Mouse (Mus musculus): Measurements from ENCODE around the gene Tns3.
"Not testable (repeated sequence)": the region's sequence is repeated elsewhere in the genome, so short reads cannot be mapped to it uniquely, and the experiment has no call there.

Tns3 gene

DNA sequence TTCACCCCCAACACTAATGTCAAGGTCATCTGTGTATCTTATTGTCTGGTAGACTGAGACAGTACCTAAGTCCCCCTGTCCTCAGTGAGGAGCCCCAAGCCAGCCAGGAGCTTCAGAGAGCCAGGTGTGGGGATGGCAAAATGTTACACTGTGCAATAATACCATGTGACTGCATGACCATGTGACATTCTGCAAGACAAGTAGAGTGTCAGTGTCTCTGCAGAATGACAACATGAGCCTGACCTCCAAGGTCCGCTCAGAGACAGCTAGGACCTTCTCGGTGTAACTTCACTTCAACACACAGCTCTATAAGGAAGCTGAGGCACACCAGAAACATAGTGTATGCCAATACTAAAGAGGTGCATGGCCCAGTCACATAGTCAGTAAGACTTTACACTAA lies 20.1 kb downstream of the Tns3 start:
- no peak for DNase-seq

DNA sequence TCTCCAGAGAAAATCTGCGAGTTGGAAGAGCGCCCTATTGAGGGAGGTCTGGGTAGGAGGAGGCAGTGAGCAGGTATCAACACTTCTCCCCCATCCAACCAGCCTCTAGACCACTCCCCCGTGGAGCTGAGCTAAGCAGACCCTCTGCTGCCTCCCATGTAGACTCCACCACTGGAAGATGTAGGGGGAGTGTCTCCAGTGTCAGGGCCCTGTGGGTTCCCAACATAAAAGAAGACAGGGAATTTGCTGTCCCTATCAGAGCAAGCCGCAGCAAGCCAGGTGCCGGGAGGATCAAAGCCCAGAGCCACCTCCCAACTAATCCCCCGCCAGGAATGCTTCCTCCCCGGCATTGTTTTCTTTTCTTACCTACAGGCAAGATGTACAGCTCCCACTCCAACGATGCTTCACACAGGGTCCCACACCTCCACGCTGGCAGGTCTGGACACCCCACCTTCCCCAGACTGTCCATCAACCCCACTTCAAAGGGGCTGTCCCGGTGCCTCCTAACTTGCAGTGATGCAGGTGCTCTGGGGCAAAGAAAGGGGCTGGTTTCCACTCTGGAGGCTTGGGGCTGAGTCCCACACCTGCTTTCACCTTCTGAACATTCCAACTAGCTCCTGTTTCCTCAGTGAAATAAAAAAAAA lies 22.6 kb downstream of the Tns3 start:
- DNase-seq: no peak

DNA sequence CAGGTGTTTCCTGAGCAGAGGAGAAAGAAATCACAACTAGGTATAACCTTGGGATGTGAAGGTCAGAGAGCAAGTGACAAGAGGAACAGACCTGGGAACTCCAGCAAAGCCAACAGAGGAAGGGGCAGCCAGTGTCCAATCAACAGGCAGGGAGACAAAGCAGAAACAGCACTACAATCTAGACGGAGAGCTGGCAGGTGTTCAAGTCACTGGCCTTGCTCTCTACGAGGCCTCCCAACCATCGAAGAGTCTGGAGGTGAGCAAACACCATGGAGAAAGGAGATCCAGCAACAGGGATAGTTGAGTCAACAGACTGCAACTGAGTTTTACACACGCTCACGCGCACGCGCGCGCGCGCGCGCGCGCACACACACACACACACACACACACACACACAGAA lies 24.6 kb downstream of the Tns3 start:
- no peak for DNase-seq

DNA sequence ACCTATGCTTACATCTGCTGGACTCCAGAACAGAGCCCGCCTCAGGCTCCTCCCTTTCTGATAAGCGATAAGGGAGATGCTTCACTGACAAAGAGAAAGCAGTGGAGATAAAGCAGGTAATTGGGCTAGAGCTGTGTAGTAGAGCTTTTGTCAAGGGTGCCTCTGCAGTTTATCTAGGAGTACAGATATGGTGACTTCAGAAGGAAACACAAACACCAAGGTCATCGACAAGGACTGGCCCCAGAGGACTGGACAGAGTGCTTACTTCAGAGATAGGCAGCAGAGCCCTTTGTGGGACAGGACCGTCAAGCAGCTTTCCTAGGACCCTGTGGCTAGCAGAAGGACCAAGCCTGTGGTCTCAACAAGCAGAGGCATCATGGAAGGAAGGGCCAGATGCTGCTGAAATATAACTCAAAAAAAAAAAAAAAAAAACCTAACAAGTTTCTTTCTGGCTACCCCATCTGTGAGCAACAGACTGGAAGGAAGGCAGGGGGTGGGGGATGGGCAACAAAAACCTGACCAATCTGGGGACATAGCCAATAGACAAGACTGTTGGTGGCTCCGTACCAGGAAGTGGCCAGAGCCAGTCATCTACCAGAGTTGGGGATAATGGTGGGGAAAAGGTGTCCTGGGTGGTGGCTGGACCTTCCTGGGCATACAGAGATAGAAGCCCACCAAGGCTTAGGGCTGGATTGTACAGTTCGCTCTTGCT lies 25.2 kb downstream of the Tns3 start:
- DNase-seq: no peak

DNA sequence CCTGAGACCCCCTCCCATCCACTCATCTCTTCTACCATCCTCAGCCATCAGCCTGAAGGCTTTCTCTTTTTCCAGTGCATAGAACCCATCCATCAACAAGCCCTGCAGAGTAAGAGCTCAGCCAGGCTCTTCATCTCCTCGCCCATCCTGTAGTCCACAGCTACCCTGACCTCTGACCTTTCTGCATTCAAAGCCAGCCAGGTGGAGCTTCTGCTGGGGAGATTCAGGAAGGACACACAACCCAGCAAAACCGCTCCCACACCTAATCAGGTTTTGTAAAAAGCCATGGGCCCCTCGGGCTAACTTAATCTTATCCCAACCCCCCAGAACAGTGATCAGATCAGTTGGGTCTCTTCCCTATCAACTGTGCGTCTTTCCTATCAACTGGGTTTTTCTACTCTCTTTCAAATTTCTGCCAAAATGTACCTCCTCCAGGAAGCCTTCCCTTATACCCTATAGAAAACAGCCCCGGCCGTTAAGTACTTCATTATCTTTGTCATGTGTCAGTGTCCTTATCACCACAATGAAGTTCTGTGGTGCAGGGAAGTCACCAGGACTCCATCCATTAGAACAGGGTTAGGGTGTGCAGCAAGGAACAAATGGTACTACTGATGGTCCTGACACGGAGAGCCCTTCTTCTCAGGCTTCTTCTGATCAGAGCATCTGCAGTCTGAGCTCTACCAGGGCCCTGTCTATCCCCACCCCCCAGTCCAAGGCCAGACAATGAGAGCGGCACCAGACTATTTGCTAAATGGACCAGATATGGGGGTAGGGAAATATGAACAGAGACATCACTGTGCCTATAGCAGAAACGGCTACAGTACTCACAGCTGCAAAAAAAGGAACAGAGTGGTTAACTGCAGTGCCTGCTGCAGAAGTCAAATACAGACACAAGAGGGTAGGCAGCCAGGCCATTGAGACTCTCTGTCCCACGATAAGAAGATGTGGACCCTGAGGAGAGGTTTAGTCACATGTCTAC lies 26.6 kb downstream of the Tns3 start:
- no peak for DNase-seq

DNA sequence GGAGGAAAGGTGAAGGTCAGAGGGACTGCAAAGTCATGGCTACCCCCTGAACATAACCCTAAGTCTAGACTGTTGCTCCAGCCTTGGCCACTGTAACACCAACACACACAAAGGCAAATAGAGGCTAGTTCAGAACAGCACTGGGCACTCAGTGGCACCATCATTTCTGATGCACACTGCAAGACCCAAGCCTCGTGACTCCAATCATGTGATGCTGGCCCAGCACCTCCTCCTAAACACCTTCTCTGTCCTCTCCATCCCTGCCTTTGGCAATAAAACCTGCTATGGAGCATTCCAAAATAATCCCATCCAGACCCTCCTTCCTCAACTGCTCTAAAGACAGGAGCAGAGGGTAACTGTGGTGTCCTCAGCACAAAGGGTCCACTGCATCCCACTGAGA lies 27.7 kb downstream of the Tns3 start:
- DNase-seq: no peak

DNA sequence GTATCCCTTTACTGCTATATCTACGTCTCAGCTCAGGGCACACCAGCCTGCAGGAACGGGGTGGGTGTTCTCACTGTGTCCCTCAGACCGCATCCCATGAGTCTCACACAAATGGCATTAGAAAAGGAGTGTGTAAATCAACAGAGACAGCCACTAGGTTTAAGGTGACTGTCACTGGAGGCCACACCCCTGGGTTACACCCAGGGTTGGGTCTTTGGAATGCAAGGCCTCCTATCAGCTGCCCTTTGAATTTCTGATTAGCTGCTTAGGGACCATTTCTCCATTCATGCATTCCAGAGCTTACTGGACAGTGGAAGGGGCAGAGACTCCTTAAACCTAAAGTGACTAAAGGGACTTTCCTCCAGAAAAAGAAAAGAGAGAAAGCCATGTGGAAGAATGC lies 28.6 kb downstream of the Tns3 start:
- no peak for DNase-seq

DNA sequence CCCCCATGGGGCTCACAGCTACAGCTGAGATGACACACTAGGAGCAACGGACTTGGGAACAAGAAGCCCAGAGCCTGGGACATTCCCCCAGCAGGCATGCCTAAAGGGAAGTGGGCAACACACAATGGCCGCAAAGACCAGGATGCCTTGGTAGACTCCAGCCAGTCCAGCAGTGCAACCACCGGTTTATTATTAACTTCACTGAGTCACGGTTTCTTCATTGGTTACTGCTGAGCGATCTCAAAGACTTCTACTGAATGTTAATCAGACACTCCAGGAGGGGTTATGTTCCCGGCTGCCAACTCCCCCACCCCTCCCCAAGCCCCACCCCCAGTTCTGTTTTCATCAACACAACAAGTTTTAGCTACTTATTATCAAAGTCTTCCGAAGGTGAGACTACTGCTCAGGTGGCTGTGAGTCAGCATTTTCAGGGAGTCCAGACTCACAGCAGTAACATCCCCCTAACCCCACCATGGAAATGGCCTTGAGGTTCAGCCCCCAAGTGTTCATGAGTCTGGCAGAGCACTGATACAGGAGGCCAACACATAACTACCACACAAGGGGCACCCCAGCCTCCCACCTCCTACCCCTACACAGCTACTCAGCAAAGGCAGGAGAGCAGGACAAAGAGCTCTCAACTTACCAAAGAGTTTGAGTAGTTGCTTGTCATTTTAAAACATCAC lies 29.5 kb downstream of the Tns3 start:
- DNase-seq: peak; percentile 83

DNA sequence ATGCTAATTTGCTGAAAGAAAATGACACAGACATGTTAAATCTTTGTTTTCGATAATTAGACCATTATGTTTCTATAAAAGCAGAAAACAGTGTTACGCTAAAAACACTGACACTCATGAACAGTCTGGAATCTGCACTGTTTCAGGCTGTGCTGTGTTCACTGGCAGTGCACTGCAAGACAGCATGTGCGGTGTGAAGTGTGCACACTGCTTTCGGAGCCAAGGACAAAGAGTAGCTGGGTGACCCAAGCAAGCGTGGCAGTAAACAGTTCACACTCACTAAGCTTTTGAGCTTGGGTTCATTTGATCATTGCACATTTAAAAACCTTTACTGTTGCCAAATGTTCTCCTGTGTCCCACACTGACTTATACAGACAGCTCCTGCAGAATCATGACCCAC lies 32.2 kb downstream of the Tns3 start:
- DNase-seq: peak; percentile 43

DNA sequence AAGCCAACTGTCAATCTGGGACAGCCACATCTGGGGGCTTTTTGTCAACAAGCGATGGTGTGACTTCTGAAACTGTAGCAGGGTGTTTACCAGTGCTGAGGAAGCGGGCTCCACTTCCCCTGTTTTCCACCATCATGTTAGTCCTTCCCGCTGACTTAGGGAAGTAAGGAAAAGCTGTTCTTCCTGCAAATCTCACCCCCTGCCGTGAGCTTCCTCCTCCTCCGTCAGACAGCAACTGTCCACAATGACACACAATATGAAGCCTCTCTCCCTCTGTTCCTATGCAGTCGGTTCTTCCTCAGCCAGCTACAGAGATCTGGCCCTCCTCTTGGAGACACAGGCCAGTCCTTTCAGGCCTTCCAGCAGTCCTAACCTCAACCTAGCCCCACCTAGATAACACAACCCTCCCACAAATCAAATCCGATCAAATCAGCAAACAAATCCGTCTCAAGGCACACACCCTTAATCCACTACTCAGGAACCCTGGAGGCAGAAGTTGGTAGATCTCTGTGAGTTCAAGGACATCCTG lies 34.4 kb downstream of the Tns3 start:
- DNase-seq: no peak

DNA sequence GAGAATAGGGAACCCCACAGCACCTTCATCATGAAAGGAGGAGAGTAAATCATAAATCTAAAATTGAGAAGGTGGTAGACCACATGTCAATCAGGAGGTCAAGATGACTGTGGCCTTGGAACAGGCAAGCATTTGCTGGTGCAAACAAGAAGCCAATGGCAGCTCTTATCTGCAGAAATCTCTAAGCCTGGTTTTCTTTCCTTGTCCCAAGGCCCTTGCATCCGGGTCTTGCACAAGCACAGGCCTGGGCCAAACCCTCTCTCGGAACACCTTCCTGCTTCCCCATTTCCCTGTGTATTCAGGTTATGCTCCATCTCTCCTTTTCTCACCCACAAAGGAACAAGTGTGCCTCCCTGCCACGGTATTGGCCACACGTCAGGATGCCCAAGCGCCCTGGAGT lies 35.0 kb downstream of the Tns3 start:
- DNase-seq: no peak

DNA sequence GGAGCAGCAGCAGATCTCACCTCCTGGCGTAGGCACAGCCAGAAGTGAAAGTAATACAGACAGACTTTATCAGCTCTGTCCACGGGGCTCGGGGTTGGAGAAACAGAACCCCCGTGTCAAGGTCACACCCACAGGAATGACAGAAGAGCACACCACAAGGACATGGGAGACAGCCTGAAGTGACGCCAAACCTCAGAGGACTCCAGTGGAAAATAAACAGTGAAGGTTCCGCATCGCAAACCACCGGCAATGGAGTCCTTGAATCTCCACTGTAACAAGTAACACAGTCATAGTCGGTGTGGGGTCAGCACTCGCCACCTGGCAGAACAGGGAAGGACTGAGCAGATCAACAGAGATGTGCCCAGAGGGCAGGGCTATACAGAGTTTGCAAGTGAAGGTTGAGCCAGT lies 35.5 kb downstream of the Tns3 start:
- peak; percentile 51 for DNase-seq

DNA sequence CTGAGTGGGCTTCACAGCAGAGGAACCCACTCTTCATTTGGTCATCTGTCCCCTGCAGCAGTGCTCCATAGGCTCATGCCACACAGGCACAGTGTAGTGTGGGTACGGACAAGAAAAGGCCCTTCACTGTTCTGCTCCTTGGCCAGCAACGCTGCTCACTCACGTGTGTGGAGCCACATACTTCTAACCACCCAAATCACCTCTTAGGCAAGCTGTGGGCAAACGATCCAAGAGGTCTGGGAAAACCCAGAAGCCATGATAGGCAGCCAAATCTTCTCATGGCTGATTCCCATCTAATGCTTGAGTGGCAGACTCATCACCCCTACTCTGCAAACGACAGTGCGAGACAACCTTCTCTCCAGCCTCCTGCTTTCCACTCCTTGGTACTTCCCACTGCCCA lies 37.2 kb downstream of the Tns3 start:
- DNase-seq: no peak

DNA sequence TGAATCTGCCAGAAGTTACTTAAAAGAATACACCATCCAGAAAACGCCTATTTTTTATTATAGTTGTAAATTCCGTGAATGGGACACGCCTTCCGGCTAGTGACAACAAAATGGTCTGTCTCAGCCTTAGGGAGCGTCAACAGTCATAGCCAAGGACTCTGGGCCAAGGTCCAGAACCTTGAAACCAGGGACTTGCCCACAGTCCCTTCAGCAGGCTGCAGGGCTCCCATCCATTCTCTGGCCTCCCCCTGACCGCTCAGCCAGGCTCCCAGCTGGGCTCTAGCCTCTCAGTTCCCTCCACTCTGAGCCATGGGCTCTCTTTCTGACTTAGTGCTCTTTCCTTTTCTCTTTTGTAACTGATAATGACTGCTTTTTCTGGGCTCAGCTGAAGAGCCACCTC lies 37.6 kb downstream of the Tns3 start:
- peak; percentile 37 for DNase-seq

DNA sequence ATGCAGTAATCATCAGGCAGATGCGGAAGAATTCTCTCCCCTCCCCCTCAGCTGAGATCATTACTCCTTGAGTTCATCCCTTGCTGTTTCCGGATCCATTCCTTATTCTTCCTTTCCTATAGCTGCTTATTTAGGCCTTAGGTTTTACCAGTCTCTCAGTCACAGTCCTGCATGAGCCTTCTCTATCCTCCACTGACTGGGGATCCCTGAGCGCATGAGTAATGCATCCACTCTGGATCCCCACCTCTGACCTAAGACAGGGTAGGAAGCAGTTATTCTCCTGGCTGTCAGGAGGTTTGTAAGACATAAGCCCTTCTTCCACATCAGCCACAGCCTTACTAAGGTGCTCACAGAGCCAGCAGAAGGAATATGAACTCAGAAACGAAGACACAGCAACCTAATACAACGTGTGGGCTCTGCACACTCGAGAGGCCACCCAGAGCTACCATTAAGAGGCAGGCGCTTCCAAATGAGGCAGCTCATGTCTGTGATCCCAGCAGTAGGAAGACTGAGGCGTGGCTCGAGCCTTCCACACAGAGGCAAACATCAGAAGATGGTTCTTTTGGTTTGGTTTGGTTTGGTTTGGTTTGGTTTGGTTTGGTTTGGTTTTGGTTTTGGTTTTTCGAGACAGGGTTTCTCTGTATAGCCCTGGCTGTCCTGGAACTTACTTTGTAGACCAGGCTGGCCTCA lies 38.3 kb downstream of the Tns3 start:
- DNase-seq: no peak

DNA sequence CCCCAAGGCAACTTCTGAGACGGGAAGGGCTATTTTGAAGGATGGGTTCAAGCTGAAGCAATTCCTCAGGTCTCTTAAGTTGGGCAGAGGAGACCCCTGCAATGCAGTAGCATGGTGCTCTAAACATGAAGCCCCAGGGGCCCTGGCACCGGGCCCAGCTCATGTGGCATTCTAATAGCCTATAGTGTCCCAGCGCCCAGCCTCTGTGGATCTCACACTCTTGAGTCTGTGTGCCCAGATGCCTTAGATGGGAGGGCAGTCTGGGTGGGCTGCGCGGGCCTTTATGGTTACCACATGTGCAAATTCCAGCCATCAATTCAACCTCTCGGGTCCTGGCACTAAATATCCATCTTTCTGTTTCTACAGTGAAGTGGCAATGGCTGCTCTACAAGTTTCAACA lies 38.9 kb downstream of the Tns3 start:
- DNase-seq: peak; percentile 47

DNA sequence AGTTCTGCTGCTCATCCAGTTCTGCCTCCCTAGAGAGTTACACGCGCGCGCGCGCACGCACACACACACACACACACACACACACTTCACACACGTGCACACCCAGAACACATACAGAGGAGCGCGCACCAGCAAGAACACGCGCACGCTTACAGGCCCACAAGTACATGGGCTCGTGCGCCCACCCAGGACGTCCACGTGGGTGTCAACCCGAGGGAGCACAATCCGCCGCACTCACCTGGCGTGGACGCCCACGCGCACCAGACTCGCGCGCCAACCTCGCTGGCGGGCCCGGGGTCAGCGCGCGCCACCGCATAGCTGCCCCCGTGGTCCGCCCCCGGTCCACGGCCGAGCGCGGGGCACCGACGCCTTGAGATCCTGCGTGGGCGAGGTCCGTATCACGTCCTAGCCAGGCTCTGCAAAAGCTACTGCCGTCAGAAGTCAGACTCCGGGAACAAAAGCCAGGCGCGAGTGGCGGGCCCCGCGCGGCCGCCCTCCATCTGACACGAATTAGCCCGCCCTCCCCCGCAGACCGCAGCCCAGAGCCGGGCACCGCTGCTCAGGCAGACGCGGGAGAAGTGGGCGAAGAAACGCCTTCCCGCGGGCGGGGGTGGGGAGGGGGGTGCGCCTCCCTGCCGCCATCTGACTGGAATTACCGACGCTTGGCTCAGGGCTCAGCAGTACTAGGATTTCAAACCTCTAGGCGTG lies 40.0 kb downstream of the Tns3 start:
- DNase-seq: peak; percentile 58

DNA sequence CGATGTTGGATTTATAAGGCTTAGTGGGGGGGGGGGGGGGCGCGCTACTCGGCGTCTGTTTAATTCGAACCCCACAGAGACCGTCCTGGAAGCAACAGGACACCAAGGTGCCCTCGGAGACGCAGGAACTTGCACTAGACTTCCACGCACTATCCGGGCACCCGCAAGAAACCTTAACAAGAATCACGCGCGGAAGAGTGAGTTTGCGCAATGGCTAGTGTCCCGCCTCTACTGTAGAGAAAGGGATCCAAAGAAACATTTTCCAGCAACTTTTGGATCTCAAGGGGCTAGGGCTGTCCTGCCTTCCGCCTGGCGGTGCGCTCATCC lies 40.5 kb downstream of the Tns3 start:
- no peak for DNase-seq

DNA sequence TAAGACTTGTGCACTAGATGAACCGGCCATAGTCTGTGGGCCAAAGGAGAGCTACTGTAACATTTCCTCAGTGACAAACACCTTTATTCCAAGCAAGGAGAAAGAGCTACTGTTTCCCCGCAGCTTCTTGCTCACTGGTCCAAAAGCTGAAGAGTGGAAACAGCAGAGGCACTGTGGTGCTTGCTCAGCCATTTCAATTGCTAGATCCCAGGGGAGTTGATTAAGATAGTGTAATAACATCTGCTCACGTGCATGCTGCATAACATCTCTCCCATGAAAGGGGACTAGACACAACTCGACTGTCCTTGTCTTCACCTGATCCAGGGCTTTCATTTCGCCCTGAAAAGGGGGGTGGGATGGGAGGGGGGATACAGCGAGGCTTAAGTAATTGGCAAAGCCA lies 41.7 kb downstream of the Tns3 start:
- DNase-seq: no peak

DNA sequence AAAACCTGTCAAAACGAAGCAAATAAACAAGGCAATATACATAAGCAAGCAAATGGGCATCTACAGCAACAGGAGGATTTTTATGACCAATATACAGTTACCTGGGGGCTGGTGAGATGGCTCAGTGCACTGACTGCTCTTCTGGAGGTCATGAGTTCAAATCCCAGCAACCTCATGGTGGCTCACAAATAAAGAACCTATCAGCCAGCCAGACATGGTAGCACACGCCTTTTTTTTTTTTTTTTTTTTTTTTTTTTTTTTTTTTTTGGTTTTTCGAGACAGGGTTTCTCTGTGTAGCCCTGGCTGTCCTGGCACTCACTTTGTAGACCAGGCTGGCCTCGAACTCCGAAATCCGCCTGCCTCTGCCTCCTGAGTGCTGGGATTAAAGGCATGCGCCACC lies 45.2 kb downstream of the Tns3 start:
- not testable (repeated sequence) for DNase-seq

DNA sequence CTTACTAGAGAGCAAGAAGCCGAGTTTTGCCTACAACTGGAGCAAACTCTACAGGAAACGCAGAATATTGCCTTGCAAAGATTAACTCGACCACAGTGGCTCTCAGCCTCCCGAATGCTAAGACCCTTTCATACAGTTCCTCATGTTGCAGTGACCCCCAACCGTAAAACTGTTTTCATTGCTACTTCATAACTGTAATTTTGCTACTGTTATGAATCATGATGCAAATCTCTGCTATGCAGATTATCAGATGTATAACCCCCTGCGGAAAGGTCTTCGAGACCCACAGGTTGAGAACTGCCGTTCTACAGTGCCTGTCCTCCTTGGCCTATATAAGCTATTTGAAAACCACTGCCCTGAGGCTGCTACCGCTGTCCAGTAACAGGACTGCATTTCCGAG lies 46.0 kb downstream of the Tns3 start:
- no peak for DNase-seq

DNA sequence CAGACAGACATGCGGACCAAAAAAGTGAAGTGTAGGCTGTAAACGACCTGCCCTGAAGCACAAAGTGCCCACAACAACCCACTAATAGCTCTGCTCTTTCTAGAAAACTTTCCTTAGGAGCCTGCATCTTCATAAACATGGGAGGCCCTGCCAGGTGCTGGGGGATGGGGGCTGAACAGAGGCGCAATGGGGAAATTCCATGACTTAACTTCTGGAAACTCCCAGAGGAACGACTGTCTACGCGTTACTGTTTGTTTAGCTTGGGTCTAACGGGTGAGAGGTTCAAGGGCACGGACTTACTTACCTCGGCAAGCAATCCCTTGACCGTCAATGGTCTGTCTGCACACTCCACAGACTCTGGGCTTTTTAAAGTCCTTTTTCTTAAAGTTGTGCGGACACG lies 48.9 kb downstream of the Tns3 start:
- DNase-seq: peak; percentile 63

All from kidney, postnatal 14 days (tissue).